Mouse (Mus musculus): ENCODE measurements around the gene Ddr2. TPM values are rescaled to one million over a fixed set of nuclear protein-coding genes. Genes with fewer than 3 reads are reported as not detected.
A peak's percentile ranks its signal among the peaks of the same experiment; 100 is the strongest.

The Ddr2 gene
- total and polyA plus RNA-seq, 3 experiments: 0.04 TPM; not detected in 2

- Histone ChIP-seq H3K9ac (ENCODE audit: control insufficient read depth, low read depth, low read length, poor library complexity, severe bottlenecking) (no peak overlapping the region), H3K9me3 (replicated peaks; ENCODE audit: insufficient read depth, low read length) (no peaks in the 10 kb centered on the region), H3K4me3 (ENCODE audit: control insufficient read depth in 1 of 2, insufficient read depth in 1 of 2, low read depth in 2 of 2, low read length in 2 of 2) (no peak overlapping the region), H3K36me3 (ENCODE audit: control insufficient read depth in 1 of 2, insufficient read depth in 2 of 2, low read length in 2 of 2) (peaks cover 2 to 33% of the 10 kb centered on the region in 2 experiments; a peak in 2 of 4 replicates), H3K27ac (ENCODE audit: control insufficient read depth, low read depth, low read length) (no peak overlapping the region), H3K79me2 (ENCODE audit: control insufficient read depth, insufficient read depth, low read length, poor library complexity) (no peaks in the 10 kb centered on the region), H3K27me3 (ENCODE audit: control insufficient read depth in 1 of 2, insufficient read depth in 2 of 2, low read length in 2 of 2) (no peaks in the 10 kb centered on the region), H3K4me1 (ENCODE audit: control insufficient read depth in 1 of 2, insufficient read depth in 2 of 2, low read length in 2 of 2) (no peaks in the 10 kb centered on the region)
- no peak for TF ChIP-seq MAX (IDR thresholded peaks at IDR 0.05; ENCODE audit: low read length)
- TF ChIP-seq MAZ (IDR thresholded peaks at IDR 0.05; ENCODE audit: low read depth, low read length): no peak
- TF ChIP-seq E2F4 (IDR thresholded peaks at IDR 0.05; ENCODE audit: borderline replicate concordance, low read depth, low read length): no peak
- no peak for TF ChIP-seq POLR2AphosphoS2 (IDR thresholded peaks at IDR 0.05; ENCODE audit: low read length)
- TF ChIP-seq MEF2A (IDR thresholded peaks at IDR 0.05; ENCODE audit: extremely low read depth, insufficient replicate concordance, low read depth, low read length, poor library complexity, severe bottlenecking): no peak
- no peak for TF ChIP-seq TCF12 (IDR thresholded peaks at IDR 0.05; ENCODE audit: low read depth, low read length)
- TF ChIP-seq USF2 (IDR thresholded peaks at IDR 0.05; ENCODE audit: borderline replicate concordance in 1 of 2, insufficient read depth in 1 of 2, low read depth in 1 of 2, low read length in 2 of 2): no peak
- TF ChIP-seq ZNF384 (IDR thresholded peaks at IDR 0.05; ENCODE audit: low read depth, low read length): no peak
- TF ChIP-seq ZMIZ1 (IDR thresholded peaks at IDR 0.05; ENCODE audit: low read depth, low read length): no peak
- TF ChIP-seq SMC3 (IDR thresholded peaks at IDR 0.05; ENCODE audit: low read depth, low read length): no peak
- DNase-seq (ENCODE audit: low read depth, low spot score): no peak
Measured at GRCm38 (mm10) chr1:170141626-170142025, 31.1 kb upstream of the Ddr2 start.

DNA sequence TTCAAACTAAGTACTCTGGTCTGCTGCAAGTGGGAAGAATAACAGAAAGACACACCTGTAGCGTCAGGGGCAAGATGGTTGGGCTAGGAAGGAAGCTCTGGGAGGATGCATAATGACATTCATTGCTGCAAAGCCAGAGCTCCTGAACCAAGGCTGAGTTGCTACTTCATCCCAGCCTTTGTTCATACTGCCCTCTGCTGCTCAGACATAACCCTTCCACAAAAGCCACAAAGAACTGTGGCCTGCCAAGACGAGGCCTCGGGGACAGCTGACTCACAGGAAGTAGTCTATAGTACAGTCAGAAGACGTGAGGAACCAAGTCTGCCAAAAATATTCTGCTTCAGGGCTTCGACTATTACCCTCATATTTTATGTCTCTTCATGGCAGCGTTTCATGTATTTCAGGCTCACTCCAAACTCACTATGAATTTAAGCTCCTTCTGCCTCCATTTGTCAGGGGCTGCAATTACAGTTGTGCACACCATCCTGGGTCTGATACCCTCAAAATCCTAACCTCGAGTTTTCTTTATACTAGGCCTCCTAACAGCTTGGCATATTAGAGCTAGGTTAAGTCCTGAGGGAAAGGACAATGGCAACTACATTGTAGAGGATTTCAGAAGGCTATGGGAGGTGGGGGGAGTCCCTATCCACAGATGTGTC is 25.9 kb upstream of the Ddr2 start:
- Histone ChIP-seq H3K27me3 (ENCODE audit: control insufficient read depth in 1 of 2, insufficient read depth in 2 of 2, low read length in 2 of 2) (no peaks in the 10 kb centered on the region), H3K36me3 (ENCODE audit: control insufficient read depth in 1 of 2, insufficient read depth in 2 of 2, low read length in 2 of 2) (peaks cover 0 to 2% of the 10 kb centered on the region in 2 experiments; a peak in 2 of 4 replicates), H3K9ac (ENCODE audit: control insufficient read depth, low read depth, low read length, poor library complexity, severe bottlenecking) (peak overlapping the region; percentile 3; the same call in 1 of the 2 replicates), H3K9me3 (replicated peaks; ENCODE audit: insufficient read depth, low read length) (no peaks in the 10 kb centered on the region), H3K79me2 (ENCODE audit: control insufficient read depth, insufficient read depth, low read length, poor library complexity) (no peaks in the 10 kb centered on the region), H3K4me3 (ENCODE audit: control insufficient read depth in 1 of 2, insufficient read depth in 1 of 2, low read depth in 2 of 2, low read length in 2 of 2) (no peak overlapping the region), H3K4me1 (ENCODE audit: control insufficient read depth in 1 of 2, insufficient read depth in 2 of 2, low read length in 2 of 2) (no peaks in the 10 kb centered on the region), H3K27ac (ENCODE audit: control insufficient read depth, low read depth, low read length) (peak overlapping the region; percentile 19)
- peak; percentile 92 for DNase-seq (ENCODE audit: low read depth, low spot score)
- TF ChIP-seq USF2 (IDR thresholded peaks at IDR 0.05; ENCODE audit: borderline replicate concordance in 1 of 2, insufficient read depth in 1 of 2, low read depth in 1 of 2, low read length in 2 of 2): no peak
- TF ChIP-seq RAD21 (IDR thresholded peaks at IDR 0.05; ENCODE audit: low read depth, low read length): peak; percentile 88
- TF ChIP-seq NRF1 (IDR thresholded peaks at IDR 0.05; ENCODE audit: insufficient read depth, low read depth, low read length, poor library complexity, severe bottlenecking): no peak
- TF ChIP-seq MAX (IDR thresholded peaks at IDR 0.05; ENCODE audit: low read length): no peak
- peak; percentile 70 to 91 (median 76) for TF ChIP-seq CTCF (IDR thresholded peaks at IDR 0.05 in 2 of 3, conservative IDR thresholded peaks at IDR 0.05 in 1 of 3; ENCODE audit: control insufficient read depth in 1 of 3, insufficient read depth in 1 of 3, low read depth in 2 of 3, low read length in 3 of 3, poor library complexity in 1 of 3, severe bottlenecking in 1 of 3)
- TF ChIP-seq ZKSCAN1 (IDR thresholded peaks at IDR 0.05; ENCODE audit: low read depth, low read length): no peak
- TF ChIP-seq NELFE (IDR thresholded peaks at IDR 0.05; ENCODE audit: low read depth, low read length): no peak
- no peak for TF ChIP-seq EP300 (IDR thresholded peaks at IDR 0.05; ENCODE audit: low read depth in 1 of 2, low read length in 2 of 2)
- no peak for TF ChIP-seq ZNF384 (IDR thresholded peaks at IDR 0.05; ENCODE audit: low read depth, low read length)
- TF ChIP-seq GATA1 (IDR thresholded peaks at IDR 0.05; ENCODE audit: low read depth, low read length): no peak
- TF ChIP-seq ZC3H11A (IDR thresholded peaks at IDR 0.05; ENCODE audit: low read depth, low read length): peak; percentile 71
- peak; percentile 62 for TF ChIP-seq USF1 (IDR thresholded peaks at IDR 0.05; ENCODE audit: low read depth, low read length)
- TF ChIP-seq MXI1 (IDR thresholded peaks at IDR 0.05; ENCODE audit: low read depth, low read length): no peak
- TF ChIP-seq SMC3 (IDR thresholded peaks at IDR 0.05; ENCODE audit: low read depth, low read length): peak; percentile 83
- no peak for TF ChIP-seq MYB (IDR thresholded peaks at IDR 0.05; ENCODE audit: low read depth, low read length)
- TF ChIP-seq ELF1 (IDR thresholded peaks at IDR 0.05; ENCODE audit: low read depth, low read length): 0 out of 2 replicates have a peak, but pooled peaks have one; percentile 44
- no peak for TF ChIP-seq CHD2 (IDR thresholded peaks at IDR 0.05; ENCODE audit: low read length)
- TF ChIP-seq JUND (IDR thresholded peaks at IDR 0.05; ENCODE audit: low read depth, low read length): no peak
- TF ChIP-seq TAL1 (IDR thresholded peaks at IDR 0.05; ENCODE audit: low read length): no peak
- no peak for TF ChIP-seq ZMIZ1 (IDR thresholded peaks at IDR 0.05; ENCODE audit: low read depth, low read length)
- peak; percentile 40; the same call in 1 of the 2 replicates for TF ChIP-seq TBP (IDR thresholded peaks at IDR 0.05; ENCODE audit: low read depth, low read length)
- no peak for TF ChIP-seq POLR2AphosphoS5 (IDR thresholded peaks at IDR 0.05; ENCODE audit: borderline replicate concordance, low read depth, low read length)
- TF ChIP-seq E2F4 (IDR thresholded peaks at IDR 0.05; ENCODE audit: borderline replicate concordance, low read depth, low read length): no peak
- no peak for TF ChIP-seq CHD1 (IDR thresholded peaks at IDR 0.05; ENCODE audit: low read depth, low read length)
- TF ChIP-seq MEF2A (IDR thresholded peaks at IDR 0.05; ENCODE audit: extremely low read depth, insufficient replicate concordance, low read depth, low read length, poor library complexity, severe bottlenecking): no peak
- no peak for TF ChIP-seq POLR2AphosphoS2 (IDR thresholded peaks at IDR 0.05; ENCODE audit: low read length)
- no peak for TF ChIP-seq TCF12 (IDR thresholded peaks at IDR 0.05; ENCODE audit: low read depth, low read length)

All from MEL (cell line).